26 mouse cellular contexts compared by ENCODE assay signal in the genomic region with DNA sequence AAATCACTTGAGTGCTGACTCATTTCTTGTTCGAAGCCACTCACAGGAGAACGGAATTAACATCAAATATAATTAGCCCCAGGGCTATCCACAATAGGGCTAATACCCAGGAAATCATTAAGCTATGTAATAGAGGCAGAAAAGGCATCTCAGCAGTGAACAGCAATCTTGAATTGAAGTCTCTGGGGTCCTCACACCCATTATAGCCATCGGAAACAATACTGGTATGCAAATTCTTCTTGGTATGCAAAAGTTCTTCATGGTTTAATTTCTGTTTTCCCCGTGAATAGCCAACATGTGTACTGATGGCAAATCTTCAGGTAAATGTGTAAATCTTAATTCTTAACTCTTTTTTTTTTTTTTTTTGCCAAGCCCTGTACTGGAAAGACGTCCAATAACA. TPM values are rescaled to one million over a fixed set of nuclear protein-coding genes. Genes with fewer than 3 reads are reported as not detected.
DNase-seq lines count a peak whose midpoint lies in the region; ATAC-seq and TF ChIP-seq lines count a peak whose summit lies in the region.
"Had no signal": no experiment of that assay in that cellular context is flagged by ENCODE, and none has a peak within 500 bp of the region (broad histone marks: within the 10 kb centered on the region; RNA-seq: fewer than 3 reads in every experiment).

No protein-coding gene starts in this region.

- no peaks in the 10 kb centered on the region for H3K4me1 ChIP-seq in midbrain, embryonic 11.5 days (ENCODE audit: control insufficient read depth, insufficient read depth, low read length)
- peaks cover 5% of the 10 kb centered on the region for H3K4me1 ChIP-seq in midbrain, embryonic 10.5 days
- H3K4me1 ChIP-seq in CH12.LX (ENCODE audit: control insufficient read depth in 1 of 2, insufficient read depth in 2 of 2) (peaks cover 4 to 22% of the 10 kb centered on the region in 2 experiments; a peak in 3 of 4 replicates), ES-E14 (ENCODE audit: control insufficient read depth in 2 of 2, insufficient read depth in 2 of 2, low read length in 2 of 2, poor library complexity in 1 of 2) (peaks cover 5 to 7% of the 10 kb centered on the region in 2 experiments; a peak in 2 of 4 replicates)
- no peaks in the 10 kb centered on the region for H3K4me1 ChIP-seq in forebrain, embryonic 11.5 days (replicated peaks; ENCODE audit: control insufficient read depth, insufficient read depth, low read length)

- in situ Hi-C loops in CH12.LX (cut with MboI; ENCODE audit: low pct_ligation_motif_present, low pct_unique_long_range_greater_than_20kb, low sequenced_read_pairs) (no loop called here), ES-E14 (cut with MboI; ENCODE audit: low sequenced_read_pairs in 2 of 2, unreplicated experiment in 2 of 2) (no loop called here)

- H3K9ac ChIP-seq in midbrain, embryonic 11.5 days (ENCODE audit: low read length) = no peak overlapping the region
- H3K9ac ChIP-seq in CH12.LX (ENCODE audit: insufficient read depth, low read depth) = no peak overlapping the region
- no peak overlapping the region for H3K9ac ChIP-seq in ES-E14 (ENCODE audit: insufficient read depth, low read depth, low read length, poor library complexity, severe bottlenecking)
- H3K9ac ChIP-seq in forebrain, embryonic 11.5 days (ENCODE audit: low read length) = no peak overlapping the region

- no peaks in the 10 kb centered on the region for H3K79me2 ChIP-seq in CH12.LX (replicated peaks; ENCODE audit: control insufficient read depth, extremely low read depth, insufficient read depth, poor library complexity, severe bottlenecking)

- ATAC-seq in midbrain, embryonic 11.5 days (ENCODE audit: low FRiP score) = no peak
- no peak for ATAC-seq in forebrain, embryonic 11.5 days (replicated peaks; ENCODE audit: low FRiP score)
- ATAC-seq: activated CD4-positive, CD25-positive, alpha-beta regulatory T cell, adult 4 months; CD4-positive, CD25-positive, alpha-beta regulatory T cell, adult 4 months; Patski had no signal

- WGBS in midbrain, embryonic 11.5 days = 81% methylated on average over 5 of the region's 5 CpGs
- 88% methylated on average over 5 of the region's 5 CpGs for WGBS in midbrain, embryonic 10.5 days
- WGBS in forebrain, embryonic 11.5 days = 62% methylated on average over 5 of the region's 5 CpGs

- DNase-seq in midbrain, embryonic 11.5 days (ENCODE audit: low spot score, missing footprints) = peak; percentile 61
- DNase-seq in midbrain, embryonic 10.5 days (ENCODE audit: low spot score) = no peak
- DNase-seq in CH12.LX (ENCODE audit: extremely low read depth) = peak; percentile 58
- no peak for DNase-seq in ES-E14 (ENCODE audit: low read depth, low spot score)
- no peak for DNase-seq in natural killer cell, adult 2 months (ENCODE audit: low spot score in 2 of 2)
- no peak for DNase-seq in forebrain, embryonic 11.5 days (ENCODE audit: low spot score)
- DNase-seq: adrenal gland, adult 2 months; adrenal gland, adult 8-10 months; adrenal gland, postnatal 10 days; adrenal gland, postnatal 14 days; adrenal gland, postnatal 25 days; adrenal gland, postnatal 36 days; B cell, adult 2 months; cerebellum, adult 11 months; cerebellum, adult 11-12 months; cerebellum, adult 18-20 months; cerebellum, adult 2 months; cerebellum, adult 8-10 months had no signal

- no peak for TF ChIP-seq RAD21 in CH12.LX (IDR thresholded peaks at IDR 0.05; ENCODE audit: low read depth, low read length)

- no peak overlapping the region for H3K4me3 ChIP-seq in midbrain, embryonic 11.5 days (ENCODE audit: low read depth, low read length)
- no peak overlapping the region for H3K4me3 ChIP-seq in midbrain, embryonic 10.5 days
- H3K4me3 ChIP-seq in CH12.LX (replicated peaks in 1 of 3; ENCODE audit: low read depth in 2 of 3, low read length in 2 of 3, poor library complexity in 1 of 3) = no peak overlapping the region
- no peak overlapping the region for H3K4me3 ChIP-seq in ES-E14 (ENCODE audit: insufficient read depth in 1 of 2, low read depth in 1 of 2, low read length in 2 of 2, poor library complexity in 1 of 2, severe bottlenecking in 1 of 2)
- H3K4me3 ChIP-seq in forebrain, embryonic 11.5 days (ENCODE audit: low read depth, low read length) = no peak overlapping the region

- H3K4me2 ChIP-seq in midbrain, embryonic 11.5 days = no peak overlapping the region
- H3K4me2 ChIP-seq in CH12.LX (ENCODE audit: insufficient read depth, low read depth, poor library complexity, severe bottlenecking) = peak overlapping the region; percentile 67
- no peak overlapping the region for H3K4me2 ChIP-seq in forebrain, embryonic 11.5 days (ENCODE audit: low read depth, low read length, severe bottlenecking)

- TF ChIP-seq CTCF in CH12.LX (conservative IDR thresholded peaks at IDR 0.05 in 1 of 2, IDR thresholded peaks at IDR 0.05 in 1 of 2; ENCODE audit: low read depth in 2 of 2, low read length in 2 of 2) = no peak

- TF ChIP-seq POLR2A in CH12.LX (IDR thresholded peaks at IDR 0.05; ENCODE audit: low read depth, low read length) = no peak

- no peaks in the 10 kb centered on the region for H3K36me3 ChIP-seq in midbrain, embryonic 11.5 days (ENCODE audit: control insufficient read depth, insufficient read depth, low read length)
- no peaks in the 10 kb centered on the region for H3K36me3 ChIP-seq in midbrain, embryonic 10.5 days
- H3K36me3 ChIP-seq in CH12.LX (replicated peaks in 1 of 2; ENCODE audit: control insufficient read depth in 1 of 2, insufficient read depth in 1 of 2, low read length in 1 of 2) = no peaks in the 10 kb centered on the region
- peaks cover 3% of the 10 kb centered on the region; the same call in 1 of the 2 replicates for H3K36me3 ChIP-seq in ES-E14 (ENCODE audit: control insufficient read depth, insufficient read depth, low read length, poor library complexity, severe bottlenecking)
- H3K36me3 ChIP-seq in forebrain, embryonic 11.5 days (ENCODE audit: control insufficient read depth, insufficient read depth, low read length) = no peaks in the 10 kb centered on the region
- H3K36me3 ChIP-seq: G1E had no signal

- dilution Hi-C loops in CH12.LX (cut with MboI; ENCODE audit: extremely low pct_ligation_motif_present, extremely low pct_unique_long_range_greater_than_20kb, low sequenced_read_pairs) = no loop called here

- H3K27me3 ChIP-seq in midbrain, embryonic 11.5 days (ENCODE audit: control insufficient read depth, insufficient read depth, low read length) = no peaks in the 10 kb centered on the region
- no peaks in the 10 kb centered on the region for H3K27me3 ChIP-seq in midbrain, embryonic 10.5 days (ENCODE audit: low read depth, poor library complexity, severe bottlenecking)
- no peaks in the 10 kb centered on the region for H3K27me3 ChIP-seq in CH12.LX (replicated peaks)
- no peaks in the 10 kb centered on the region for H3K27me3 ChIP-seq in forebrain, embryonic 11.5 days (ENCODE audit: control insufficient read depth, insufficient read depth, low read length)
- H3K27me3 ChIP-seq: Patski had no signal

- TF ChIP-seq EP300 in CH12.LX (IDR thresholded peaks at IDR 0.05; ENCODE audit: low read length) = no peak; the same call in 1 of the 2 replicates

- no peaks in the 10 kb centered on the region; the same call in 1 of the 2 replicates for H3K9me3 ChIP-seq in midbrain, embryonic 11.5 days (ENCODE audit: control insufficient read depth, low read length)
- H3K9me3 ChIP-seq in midbrain, embryonic 10.5 days (replicated peaks) = peaks cover 6% of the 10 kb centered on the region; the same call in 1 of the 2 replicates
- H3K9me3 ChIP-seq in CH12.LX (replicated peaks; ENCODE audit: low read length) (peaks cover 1% of the 10 kb centered on the region), ES-E14 (ENCODE audit: control insufficient read depth, insufficient read depth, low read depth, low read length) (no peaks in the 10 kb centered on the region; the same call in 1 of the 2 replicates)
- H3K9me3 ChIP-seq in forebrain, embryonic 11.5 days (ENCODE audit: control insufficient read depth, low read length) = no peaks in the 10 kb centered on the region

- H3K27ac ChIP-seq in midbrain, embryonic 11.5 days (ENCODE audit: low read depth, low read length) = no peak overlapping the region
- H3K27ac ChIP-seq in midbrain, embryonic 10.5 days (replicated peaks) = no peak overlapping the region
- H3K27ac ChIP-seq in CH12.LX (ENCODE audit: insufficient read depth, low read depth) (no peak overlapping the region), ES-E14 (ENCODE audit: insufficient read depth, low read depth, low read length, poor library complexity, severe bottlenecking) (peak overlapping the region; percentile 92; the same call in 1 of the 2 replicates)
- no peak overlapping the region for H3K27ac ChIP-seq in forebrain, embryonic 11.5 days (ENCODE audit: low read depth, low read length)

TF ChIP-seq in CH12.LX, 34 proteins besides CTCF, POLR2A, EP300 and RAD21 (continues in another document):
- TF ChIP-seq ETS1 (conservative IDR thresholded peaks at IDR 0.05; ENCODE audit: low read depth, low read length) (peak; percentile 28; the same call in 1 of the 2 replicates), USF1 (IDR thresholded peaks at IDR 0.05; ENCODE audit: low read depth, low read length) (no peak), IRF4 (IDR thresholded peaks at IDR 0.05; ENCODE audit: low read depth, low read length) (0 out of 2 replicates have a peak, but pooled peaks have one; percentile 7)

TF ChIP-seq in ES-E14, 5 proteins besides CTCF, POLR2A, EP300 and RAD21 (continues in another document):
- TF ChIP-seq ZNF384 (IDR thresholded peaks at IDR 0.05; ENCODE audit: low read depth, low read length) (no peak), MAFK (IDR thresholded peaks at IDR 0.05; ENCODE audit: insufficient read depth, low read depth, low read length) (no peak), CHD2 (IDR thresholded peaks at IDR 0.05; ENCODE audit: low read depth, low read length) (no peak), ZC3H11A (IDR thresholded peaks at IDR 0.05; ENCODE audit: borderline replicate concordance, low read depth, low read length) (no peak)

RNA-seq across cellular contexts. Expression of gene Klhl8, which starts 19.5 kb away (rescaled TPM):
- 16.5 and 16.9 TPM in 2 replicates for polyA plus RNA-seq in midbrain, embryonic 11.5 days (2014; fragmentation: Nextera tagmentation; extraction: Ambion mirVana)
- polyA plus RNA-seq in midbrain, embryonic 10.5 days (2016; fragmentation: Nextera tagmentation; extraction: Ambion mirVana) = 11.5 TPM in 2 replicates
- total RNA-seq in CH12.LX (2012; rRNA removed) (10.1 and 15.6 TPM in 2 replicates), CH12.LX (2014; rRNA removed) (5.4 and 5.7 TPM in 2 replicates), ES-E14 (2012; rRNA removed) (12.0 and 16.7 TPM in 2 replicates)
- 3.4 and 4.5 TPM in 2 replicates for polyA plus RNA-seq in CH12.LX (2012; ENCODE audit: insufficient read length, low read depth)
- 12.3 and 13.1 TPM in 2 replicates for polyA plus RNA-seq in forebrain, embryonic 11.5 days (2014; fragmentation: Nextera tagmentation; extraction: Ambion mirVana)

RNA-seq across cellular contexts. Expression of gene Hsd17b13, which starts 46.7 kb away (rescaled TPM):
- not detected in 2 replicates for polyA plus RNA-seq in midbrain, embryonic 11.5 days (2014; fragmentation: Nextera tagmentation; extraction: Ambion mirVana)
- polyA plus RNA-seq in midbrain, embryonic 10.5 days (2016; fragmentation: Nextera tagmentation; extraction: Ambion mirVana) = not detected in 2 replicates
- total RNA-seq in CH12.LX (2012; rRNA removed) (0.55 and 0.64 TPM in 2 replicates), CH12.LX (2014; rRNA removed) (0.36 TPM in 1 of 2 replicates, not detected in the other), ES-E14 (2012; rRNA removed) (not detected in 2 replicates)
- 0.23 and 0.37 TPM in 2 replicates for polyA plus RNA-seq in CH12.LX (2012; ENCODE audit: insufficient read length, low read depth)
- polyA plus RNA-seq in forebrain, embryonic 11.5 days (2014; fragmentation: Nextera tagmentation; extraction: Ambion mirVana) = not detected in 2 replicates
- total RNA-seq: adrenal gland, adult 18-20 months; adrenal gland, adult 8-10 months; adrenal gland, postnatal 25 days; G1E; MEL had no signal
- polyA plus RNA-seq: activated CD4-positive, CD25-positive, alpha-beta regulatory T cell, adult 4 months; adrenal gland, adult 2 months; brain, embryonic 14.5 days; C2C12; CD4-positive, CD25-positive, alpha-beta regulatory T cell, adult 4 months; cerebellum, adult 2 months; G1E; Patski had no signal

Comparison
In these comparisons a context has a peak if more than half of its experiments do, and no peak if none do; other contexts are left out.
1. DNase-seq: peak in midbrain, embryonic 11.5 days (single experiment) and CH12.LX (single experiment); none in midbrain, embryonic 10.5 days (single experiment), ES-E14 (single experiment), natural killer cell, adult 2 months (0 of 2) and forebrain, embryonic 11.5 days (single experiment).